Mouse (Mus musculus): ENCODE results near the gene Tmem274.

The Tmem274 gene

DNA sequence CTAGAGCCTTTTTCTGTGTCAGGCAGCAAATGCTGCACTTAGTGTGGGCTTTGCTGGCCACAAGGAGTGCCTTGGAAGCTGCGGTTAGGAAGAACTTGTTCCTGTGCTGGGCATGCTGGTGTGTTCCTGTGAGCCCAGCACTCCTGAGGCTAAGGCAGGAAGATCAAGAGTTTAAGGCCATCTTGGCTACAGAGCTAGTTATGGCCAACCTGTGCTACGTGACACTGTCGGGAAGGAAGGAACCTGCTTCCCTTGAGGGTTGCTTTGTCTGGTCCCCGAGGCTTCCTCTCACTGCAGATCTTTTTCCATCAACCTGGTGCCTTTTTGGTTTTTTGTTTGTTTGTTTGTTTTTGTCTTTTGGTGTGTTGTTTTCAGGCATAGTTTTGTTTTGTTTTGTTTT, 48.0 kb downstream of the Tmem274 start:
- no peak for DNase-seq (ENCODE audit: low spot score)

- DNase-seq (ENCODE audit: low spot score), result no peak
Measured at GRCm38 (mm10) chr4:149525811-149526210, 48.6 kb downstream of the Tmem274 start.

DNA sequence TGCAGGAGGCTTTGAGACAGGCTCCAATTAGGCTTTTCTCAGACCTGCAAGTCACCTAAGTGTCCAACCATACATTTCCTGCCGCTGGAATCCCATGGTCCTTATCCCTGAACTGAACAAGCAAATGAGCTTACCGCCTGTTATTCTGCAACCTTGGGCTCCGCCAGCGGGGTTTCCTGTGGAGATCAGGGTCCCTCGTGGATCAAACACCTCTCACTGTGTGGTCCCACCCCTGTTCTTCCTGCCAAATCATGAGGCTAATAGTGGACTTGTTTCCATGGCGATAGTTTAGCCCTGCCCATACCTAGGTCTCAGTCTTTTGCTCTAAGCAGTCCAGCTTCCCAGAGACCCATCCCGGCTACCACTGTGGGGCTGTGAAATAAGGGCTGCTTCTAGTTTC, 49.2 kb downstream of the Tmem274 start:
- no peak for DNase-seq (ENCODE audit: low spot score)

DNA sequence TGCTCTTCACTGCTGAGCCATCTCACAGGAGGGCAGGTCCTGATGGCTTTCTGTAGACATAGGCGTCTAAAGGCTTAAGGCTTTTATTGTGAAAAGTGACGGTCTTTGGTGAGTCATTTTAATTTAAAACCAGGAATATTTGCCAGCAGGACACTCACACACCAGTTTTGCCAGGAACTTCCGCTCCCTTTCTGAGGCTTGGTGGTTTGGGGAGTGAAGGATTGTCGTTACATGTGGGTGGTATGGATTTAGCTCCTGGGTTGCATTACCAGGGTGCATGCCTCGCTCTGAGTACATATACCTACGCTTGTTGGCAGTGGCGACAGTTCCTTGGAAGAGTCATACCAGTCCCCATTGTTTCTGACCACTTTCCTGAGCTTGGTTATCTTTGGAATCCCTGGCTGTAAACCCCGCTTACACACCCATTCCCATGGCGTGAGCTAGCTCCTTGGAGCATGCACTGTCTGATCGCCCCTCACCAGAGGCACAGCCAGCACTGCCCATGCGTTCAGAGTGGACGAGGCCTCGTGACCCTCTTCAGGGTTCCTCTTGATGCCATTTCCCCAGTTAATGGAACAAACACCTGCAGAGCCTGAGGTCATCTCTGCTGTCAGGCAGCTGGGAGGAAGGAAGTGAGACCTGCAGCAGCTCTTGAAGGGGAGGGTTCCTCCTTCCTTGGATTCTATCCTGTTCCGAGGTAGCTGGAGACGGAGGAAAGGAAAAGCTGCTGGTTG, 50.6 kb downstream of the Tmem274 start:
- DNase-seq (ENCODE audit: low spot score), result no peak

GRCm38 (mm10) chr4:149529691-149530090, 52.5 kb downstream of the Tmem274 start:
- no peak for DNase-seq (ENCODE audit: low spot score)

Measured in left cerebral cortex, adult 11 months (tissue).